Mouse (Mus musculus): ENCODE data around the gene Gm10490.

GRCm38 (mm10) chrX:7898211-7898610 is 11.1 kb upstream of the Gm10490 start:
- TF ChIP-seq POLR2A (IDR thresholded peaks at IDR 0.05; ENCODE audit: control insufficient read depth, extremely low read depth, insufficient read depth, low read length, poor library complexity) (no peak), CTCF (IDR thresholded peaks at IDR 0.05; ENCODE audit: borderline replicate concordance, control insufficient read depth, extremely low read depth, insufficient read depth, low read length, poor library complexity) (no peak)

Data from thymus, adult 2 months (tissue).